Mouse (Mus musculus) stomach, embryonic 15.5 days (tissue): ENCODE measurements around the gene Ifitm10. TPM values are rescaled to one million over a fixed set of nuclear protein-coding genes. Genes with fewer than 3 reads are reported as not detected.

ENCODE experiments used
- ATAC-seq: fragments of 200-750 bp; cut with Nextera tagmentation; 2 replicates; pipeline ENCODE4 v1.8.0; 2017; ENCODE audit warnings: low read depth, moderate number of reproducible peaks, moderate TSS enrichment; ENCODE audit not compliant: insufficient read depth, low FRiP score
- H3K27ac ChIP-seq: fragments of 300-500 bp; sonication (generic); 2 replicates; pipeline ENCODE4 v1.5.1; 2015; ENCODE audit warnings: mild to moderate bottlenecking, inconsistent platforms
- H3K27me3 ChIP-seq: fragments of 300-500 bp; sonication (generic); replicated peaks from 2 replicates; pipeline ENCODE4 v1.6.1; 2015; ENCODE audit warnings: inconsistent platforms
- H3K36me3 ChIP-seq: fragments of 300-500 bp; sonication (generic); 2 replicates; pipeline ENCODE4 v1.6.1; 2015; ENCODE audit warnings: inconsistent platforms
- H3K4me1 ChIP-seq: fragments of 300-500 bp; sonication (generic); 2 replicates; pipeline ENCODE4 v1.6.1; 2015; ENCODE audit warnings: inconsistent platforms
- H3K4me2 ChIP-seq: fragments of 300-500 bp; sonication (generic); 2 replicates; pipeline ENCODE4 v1.6.1; 2015; ENCODE audit warnings: mild to moderate bottlenecking, inconsistent platforms
- H3K4me3 ChIP-seq: fragments of 300-500 bp; sonication (generic); replicated peaks from 2 replicates; pipeline ENCODE4 v1.5.1; 2015; ENCODE audit warnings: inconsistent platforms
- H3K9ac ChIP-seq: fragments of 300-500 bp; sonication (generic); 2 replicates; pipeline ENCODE4 v1.6.1; 2015; ENCODE audit warnings: inconsistent platforms
- H3K9me3 ChIP-seq: fragments of 300-500 bp; sonication (generic); 2 replicates; pipeline ENCODE4 v1.6.1; 2016; ENCODE audit warnings: inconsistent platforms
- whole genome bisulfite sequencing: fragments of 180-500 bp; shearing (Covaris S2); methylation state at CpG from one replicate; pipeline ENCODE4 v1.1.7; 2015; 5-methylcytosine and 5-hydroxymethylcytosine counted together
- polyA plus RNA-seq: library from polyadenylated mRNA; unstranded; fragments of >200 nt; fragmentation: Nextera tagmentation; extraction: Ambion mirVana; gene quantifications from 2 replicates; pipeline ENCODE4 v1.2.1, GENCODE M21; 2015

Gene Ifitm10
- polyA plus RNA-seq, 1 experiment from 2014 or later = 2.8 TPM

DNA sequence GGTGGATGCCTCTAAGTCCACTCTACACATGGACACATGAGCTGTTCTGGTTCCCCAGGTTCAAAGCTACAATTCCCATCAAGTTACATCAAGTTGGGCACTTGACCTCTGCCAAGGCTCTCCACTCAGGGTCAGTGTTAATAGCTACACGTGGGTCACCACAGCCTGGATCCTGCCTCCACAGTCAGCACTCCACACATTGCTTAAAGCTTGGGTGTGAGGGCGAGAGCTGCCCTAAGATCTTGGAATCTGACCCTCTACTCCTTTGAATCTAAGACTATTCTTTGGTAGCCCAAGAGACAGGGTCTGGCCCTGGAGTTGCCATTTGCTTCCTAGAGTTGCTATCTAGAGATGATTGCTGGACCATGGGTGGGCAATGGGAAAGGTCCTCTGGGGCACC, 15.2 kb upstream of the Ifitm10 start:
- no peak overlapping the region for H3K4me3 ChIP-seq
- H3K9ac ChIP-seq = no peak overlapping the region
- peaks cover 11% of the 10 kb centered on the region; the same call in 1 of the 2 replicates for H3K36me3 ChIP-seq
- no peak for ATAC-seq
- no peaks in the 10 kb centered on the region for H3K27me3 ChIP-seq
- H3K4me1 ChIP-seq = peaks cover 22% of the 10 kb centered on the region
- H3K9me3 ChIP-seq = no peaks in the 10 kb centered on the region
- 93% methylated on average over 2 of the region's 2 CpGs for WGBS
- 0 out of 2 replicates have a peak overlapping the region, but pooled peaks have one; percentile 74 for H3K27ac ChIP-seq
- no peak overlapping the region for H3K4me2 ChIP-seq

DNA sequence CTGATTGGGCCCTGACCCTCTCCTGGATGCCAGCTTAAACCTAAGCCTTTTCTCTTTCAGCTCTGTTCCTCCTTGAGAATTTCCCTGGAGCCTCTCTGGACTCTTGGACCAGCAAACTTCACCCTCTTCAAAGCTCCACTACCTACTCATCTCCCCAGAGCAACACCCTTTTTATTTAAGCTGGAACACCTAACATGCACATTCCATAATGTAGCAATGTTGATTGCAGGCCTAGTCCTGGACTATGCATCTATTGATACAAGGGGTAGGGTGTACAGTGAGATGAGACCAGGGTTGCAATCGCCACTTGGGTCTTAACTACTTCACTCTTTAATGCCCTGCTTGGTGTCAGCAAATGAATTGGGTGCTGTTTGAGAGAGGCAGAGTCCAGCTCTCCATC, 14.6 kb upstream of the Ifitm10 start:
- Histone ChIP-seq H3K9ac (no peak overlapping the region), H3K9me3 (no peaks in the 10 kb centered on the region), H3K27me3 (no peaks in the 10 kb centered on the region), H3K27ac (peak overlapping the region; percentile 74), H3K4me3 (peak overlapping the region; percentile 85), H3K36me3 (peaks cover 15% of the 10 kb centered on the region), H3K4me1 (peaks cover 17% of the 10 kb centered on the region), H3K4me2 (peak overlapping the region; percentile 78)
- ATAC-seq = no peak
- WGBS = 91% methylated on average over 1 of the region's 1 CpGs

DNA sequence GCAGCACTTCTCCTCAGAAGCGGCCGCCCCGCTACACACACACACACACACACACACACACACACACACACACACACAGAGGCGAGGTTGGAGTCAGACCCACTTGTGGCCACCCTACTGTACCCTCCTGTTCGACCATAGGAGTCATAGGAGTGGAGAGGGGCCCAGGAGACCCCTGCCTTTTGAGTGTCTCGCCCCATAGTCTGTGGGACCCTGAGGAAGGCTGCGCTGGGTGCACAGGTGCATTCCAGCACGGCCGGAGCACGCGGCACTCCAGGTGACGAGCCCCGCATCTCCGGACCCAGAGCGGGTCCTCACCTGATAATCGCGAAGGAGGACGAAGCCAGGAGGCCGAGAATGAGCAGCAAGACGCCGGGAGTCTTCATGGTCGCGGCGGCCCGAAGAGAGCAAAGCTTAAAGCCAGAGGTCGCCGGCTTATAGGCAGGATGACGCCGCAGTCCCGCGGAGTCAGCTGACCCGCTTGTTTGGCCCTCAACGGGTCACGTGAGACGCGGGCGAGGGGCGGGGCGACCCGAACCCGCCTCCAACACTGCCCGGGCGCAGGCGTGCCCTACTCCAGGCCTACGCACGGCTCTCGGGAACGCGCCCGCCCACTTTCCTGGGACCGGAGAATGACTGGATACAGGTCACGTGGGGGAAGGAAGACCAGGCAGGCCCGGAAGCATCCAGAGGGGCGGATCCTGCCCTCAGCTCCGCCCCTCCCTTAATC, 14.0 kb upstream of the Ifitm10 start, which contains the start of gene Ctsd:
Gene Ctsd (minus strand): TSS at position 620 of the 730 bp plus-strand sequence.
- ATAC-seq = peak; percentile 96
- Histone ChIP-seq H3K27me3 (no peaks in the 10 kb centered on the region), H3K9me3 (no peaks in the 10 kb centered on the region), H3K27ac (peak within 1 kb of the TSS; percentile 74), H3K9ac (peak within 1 kb of the TSS; percentile 78), H3K4me1 (peaks cover 17% of the 10 kb centered on the region), H3K4me2 (peak within 1 kb of the TSS; percentile 78), H3K4me3 (peak within 1 kb of the TSS; percentile 85), H3K36me3 (peaks cover 19% of the 10 kb centered on the region)
- under 1% methylated on average over 52 of the region's 55 CpGs for WGBS

DNA sequence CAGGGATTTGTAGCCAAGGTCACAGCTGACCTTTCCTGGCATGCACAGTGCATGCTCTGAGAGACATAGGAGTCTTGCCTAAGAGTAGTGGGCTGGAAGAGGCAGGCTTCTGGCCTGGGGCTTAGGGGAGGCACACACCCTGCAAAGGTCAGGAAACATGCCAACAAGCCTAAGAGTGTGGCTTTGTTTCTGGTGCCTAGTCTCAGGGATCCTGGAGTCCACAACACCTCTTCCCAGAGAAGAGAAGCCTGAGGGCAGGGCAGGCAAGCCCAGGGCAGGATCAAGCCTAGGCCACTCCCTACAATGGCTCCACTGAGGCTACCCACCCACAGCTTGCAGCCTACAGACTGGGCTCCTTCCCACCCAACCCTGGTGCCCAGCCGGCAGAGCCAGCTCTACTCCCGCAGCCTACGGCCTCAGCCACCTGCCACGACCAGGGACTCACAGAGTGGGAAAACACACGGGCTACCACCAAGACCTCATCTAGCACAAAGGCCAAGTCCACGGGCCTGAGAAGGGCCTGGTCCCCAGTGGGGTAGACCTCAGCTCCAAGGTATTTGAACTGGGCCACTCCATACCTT, 13.2 kb upstream of the Ifitm10 start:
- ATAC-seq = 0 out of 2 replicates have a peak, but pooled peaks have one; percentile 25
- 53% methylated on average over 6 of the region's 6 CpGs for WGBS

DNA sequence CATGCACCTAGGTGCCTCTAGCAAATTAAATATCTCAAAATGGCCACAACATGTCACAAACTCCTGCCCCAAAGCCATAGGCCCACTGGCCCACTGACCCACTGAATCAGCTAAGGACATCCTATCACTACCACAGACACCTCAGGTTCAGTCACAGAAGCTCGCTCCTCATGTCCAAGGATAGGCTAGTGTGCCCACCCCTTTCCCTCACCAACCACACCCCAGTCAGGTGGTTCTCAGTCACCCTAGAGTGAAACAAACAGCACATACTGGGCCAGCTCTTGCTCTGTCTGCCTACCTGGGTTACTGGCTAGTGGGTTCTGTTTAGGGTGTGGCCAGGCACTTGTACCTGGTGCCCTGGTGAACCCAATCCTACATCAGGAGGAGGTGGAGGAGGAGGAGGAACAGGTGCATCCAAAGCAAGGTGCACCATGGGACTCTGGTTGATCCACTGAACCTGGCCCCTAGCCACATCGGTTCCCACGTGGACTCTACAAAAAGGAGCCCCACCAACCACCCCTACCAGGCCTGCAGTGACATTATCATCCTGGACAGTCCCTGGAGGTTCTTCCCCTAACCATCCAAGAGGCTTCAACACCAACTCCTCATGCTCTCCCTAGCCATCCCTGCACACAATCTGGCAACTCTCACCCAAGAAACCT, 12.3 kb upstream of the Ifitm10 start:
- H3K27ac ChIP-seq = no peak overlapping the region
- 87% methylated on average over 3 of the region's 3 CpGs for WGBS
- peak overlapping the region; percentile 85 for H3K4me3 ChIP-seq
- H3K4me1 ChIP-seq = peaks cover 17% of the 10 kb centered on the region
- H3K9ac ChIP-seq = no peak overlapping the region
- no peaks in the 10 kb centered on the region for H3K9me3 ChIP-seq
- no peaks in the 10 kb centered on the region for H3K27me3 ChIP-seq
- H3K4me2 ChIP-seq = peak overlapping the region; percentile 78
- ATAC-seq = no peak
- peaks cover 35% of the 10 kb centered on the region for H3K36me3 ChIP-seq

More for the DNA sequence above, 13.2 kb upstream of the Ifitm10 start:
- Histone ChIP-seq H3K4me2 (peak overlapping the region; percentile 78), H3K9ac (peak overlapping the region; percentile 78), H3K4me1 (peaks cover 17% of the 10 kb centered on the region), H3K27ac (no peak overlapping the region), H3K27me3 (no peaks in the 10 kb centered on the region), H3K9me3 (no peaks in the 10 kb centered on the region), H3K36me3 (peaks cover 28% of the 10 kb centered on the region), H3K4me3 (peak overlapping the region; percentile 85)

DNA sequence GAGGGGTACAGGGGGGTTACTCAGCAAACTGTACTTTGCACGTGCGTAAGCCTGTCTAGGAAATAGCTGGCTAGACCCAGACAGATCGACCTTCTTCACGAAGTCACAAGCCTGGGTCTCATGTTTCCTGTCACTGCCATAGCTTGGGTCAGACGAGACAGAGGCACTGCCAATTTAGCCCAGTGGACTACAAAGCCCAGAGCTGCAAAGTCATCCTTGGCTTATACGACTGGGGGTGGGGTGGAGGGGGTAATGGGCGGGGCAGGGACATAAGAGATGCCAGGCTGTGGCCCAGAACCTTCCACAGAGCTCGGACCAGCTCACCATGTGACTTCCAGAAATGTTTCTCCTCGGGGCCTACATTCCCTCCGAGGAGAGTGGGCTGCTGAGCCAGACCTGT, 10.8 kb upstream of the Ifitm10 start:
- WGBS = 82% methylated on average over 10 of the region's 10 CpGs
- Histone ChIP-seq H3K27ac (no peak overlapping the region), H3K4me1 (peaks cover 17% of the 10 kb centered on the region), H3K9ac (no peak overlapping the region), H3K27me3 (no peaks in the 10 kb centered on the region), H3K4me2 (no peak overlapping the region), H3K4me3 (no peak overlapping the region), H3K36me3 (peaks cover 50% of the 10 kb centered on the region), H3K9me3 (no peaks in the 10 kb centered on the region)
- no peak for ATAC-seq

DNA sequence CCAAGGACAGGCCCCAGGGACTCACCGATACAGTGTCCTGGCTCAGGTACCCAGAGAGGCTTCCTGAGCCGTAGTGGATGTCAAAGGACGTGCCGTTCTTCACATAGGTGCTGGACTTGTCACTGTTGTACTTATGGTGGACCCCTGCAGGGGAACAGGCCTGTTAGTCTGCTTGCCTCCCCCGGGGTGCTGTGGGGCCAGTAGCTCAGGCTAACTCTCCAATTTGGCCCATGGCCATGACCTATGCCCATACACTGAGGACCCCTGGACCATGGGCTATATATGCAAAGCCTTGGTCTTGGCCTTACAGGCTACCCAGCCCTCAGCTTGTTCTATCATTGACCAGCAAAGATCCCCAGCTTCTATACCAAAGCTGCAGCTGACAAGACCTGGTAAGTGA, 9.0 kb upstream of the Ifitm10 start, which contains the start of gene Gm49369:
Gene Gm49369 (minus strand): TSS at position 101 of the 400 bp plus-strand sequence.
- Histone ChIP-seq H3K4me3 (no peak within 1 kb of the TSS), H3K36me3 (peaks cover 65% of the 10 kb centered on the region), H3K9me3 (no peaks in the 10 kb centered on the region), H3K4me1 (peaks cover 21% of the 10 kb centered on the region), H3K4me2 (no peak within 1 kb of the TSS), H3K9ac (no peak within 1 kb of the TSS), H3K27me3 (no peaks in the 10 kb centered on the region), H3K27ac (no peak within 1 kb of the TSS)
- no peak for ATAC-seq
- 96% methylated on average over 5 of the region's 5 CpGs for WGBS

DNA sequence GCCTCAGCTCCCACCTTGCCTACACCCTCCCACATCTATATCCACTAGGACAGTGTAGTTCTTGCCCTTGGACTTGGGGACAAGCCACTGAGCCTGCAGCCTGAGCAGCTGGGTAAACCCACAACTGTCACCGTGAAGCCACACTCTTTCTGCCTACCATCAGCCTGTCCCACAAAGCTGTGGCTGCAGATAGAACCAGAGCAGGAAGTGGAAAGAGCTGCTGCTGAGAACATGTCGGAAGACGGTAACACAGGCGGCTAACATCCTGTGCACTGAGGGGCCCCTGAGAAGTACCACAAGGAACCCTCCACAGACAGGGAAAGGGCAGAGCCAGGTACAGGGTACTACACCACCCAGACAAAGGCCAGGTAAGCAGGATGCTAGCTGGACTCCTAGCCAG, 7.6 kb upstream of the Ifitm10 start:
- H3K27ac ChIP-seq = no peak overlapping the region
- no peak overlapping the region for H3K4me3 ChIP-seq
- H3K9ac ChIP-seq = no peak overlapping the region
- H3K9me3 ChIP-seq = no peaks in the 10 kb centered on the region
- ATAC-seq = no peak
- peaks cover 12% of the 10 kb centered on the region for H3K4me1 ChIP-seq
- peaks cover 73% of the 10 kb centered on the region for H3K36me3 ChIP-seq
- WGBS = 74% methylated on average over 4 of the region's 4 CpGs
- H3K27me3 ChIP-seq = no peaks in the 10 kb centered on the region
- no peak overlapping the region for H3K4me2 ChIP-seq

DNA sequence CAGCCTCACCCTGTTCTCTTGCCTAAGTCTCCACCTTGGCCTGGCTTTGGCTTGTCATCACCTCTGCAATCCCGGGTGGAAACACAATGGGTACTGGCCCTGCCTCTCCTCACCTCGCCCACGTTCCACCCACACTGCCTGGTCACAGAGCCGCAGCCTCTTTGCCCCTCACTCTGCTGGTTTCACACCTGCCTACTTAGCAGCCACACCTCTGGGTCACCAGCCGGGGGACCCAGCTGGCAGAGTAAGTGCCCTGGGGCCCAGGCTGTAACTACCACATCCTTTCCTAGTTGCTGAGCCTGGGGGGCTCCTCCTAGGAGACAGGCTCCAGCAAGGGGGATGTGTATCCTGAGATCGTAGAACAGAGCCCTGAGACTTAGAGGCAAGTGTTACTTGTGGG, 5.6 kb upstream of the Ifitm10 start:
- Histone ChIP-seq H3K4me2 (no peak overlapping the region), H3K9ac (no peak overlapping the region), H3K9me3 (no peaks in the 10 kb centered on the region), H3K27ac (no peak overlapping the region), H3K4me3 (no peak overlapping the region), H3K27me3 (no peaks in the 10 kb centered on the region), H3K36me3 (peaks cover 72% of the 10 kb centered on the region), H3K4me1 (0 out of 2 replicates have a peak, but pooled peaks cover 4% of the 10 kb centered on the region)
- no peak for ATAC-seq
- WGBS = 66% methylated on average over 6 of the region's 6 CpGs

DNA sequence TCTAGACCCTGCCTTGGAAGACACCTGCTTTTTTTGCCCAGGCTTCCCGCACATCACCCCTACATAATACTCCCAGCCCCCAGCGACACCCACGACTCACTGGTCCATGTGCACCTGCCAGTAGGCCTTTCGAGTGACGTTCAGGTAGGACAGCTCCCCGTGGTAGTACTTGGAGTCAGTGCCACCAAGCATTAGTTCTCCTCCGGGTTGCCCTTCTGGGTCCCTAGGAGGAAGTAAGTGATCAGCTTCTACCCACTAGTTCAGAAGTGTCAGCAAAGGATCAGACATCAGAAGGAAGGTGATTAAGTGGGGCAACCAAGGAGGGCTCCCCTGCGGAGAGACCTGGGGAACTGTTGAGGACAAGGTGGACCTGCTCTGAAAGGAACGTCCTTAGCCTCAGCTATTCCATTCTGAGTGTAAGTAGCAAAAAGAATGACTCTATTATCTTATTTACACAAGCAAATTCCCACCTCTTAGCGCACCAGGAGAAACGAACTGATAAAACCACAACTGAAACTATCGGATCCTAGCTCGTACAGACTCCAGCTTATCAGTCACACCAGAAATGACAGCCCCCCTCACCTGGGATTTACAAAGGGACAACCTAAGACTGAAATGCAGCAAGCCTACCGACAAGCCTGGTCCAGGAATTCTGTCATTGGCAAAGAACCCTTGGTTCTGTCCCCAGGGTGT, 3.8 kb upstream of the Ifitm10 start:
- Histone ChIP-seq H3K27ac (0 out of 2 replicates have a peak overlapping the region, but pooled peaks have one; percentile 31), H3K9me3 (no peaks in the 10 kb centered on the region), H3K4me3 (no peak overlapping the region), H3K4me1 (0 out of 2 replicates have a peak, but pooled peaks cover 6% of the 10 kb centered on the region), H3K9ac (no peak overlapping the region), H3K4me2 (no peak overlapping the region), H3K36me3 (peaks cover 57% of the 10 kb centered on the region), H3K27me3 (peaks cover 8% of the 10 kb centered on the region)
- peak; percentile 64; the same call in 1 of the 2 replicates for ATAC-seq
- WGBS = 70% methylated on average over 14 of the region's 14 CpGs

DNA sequence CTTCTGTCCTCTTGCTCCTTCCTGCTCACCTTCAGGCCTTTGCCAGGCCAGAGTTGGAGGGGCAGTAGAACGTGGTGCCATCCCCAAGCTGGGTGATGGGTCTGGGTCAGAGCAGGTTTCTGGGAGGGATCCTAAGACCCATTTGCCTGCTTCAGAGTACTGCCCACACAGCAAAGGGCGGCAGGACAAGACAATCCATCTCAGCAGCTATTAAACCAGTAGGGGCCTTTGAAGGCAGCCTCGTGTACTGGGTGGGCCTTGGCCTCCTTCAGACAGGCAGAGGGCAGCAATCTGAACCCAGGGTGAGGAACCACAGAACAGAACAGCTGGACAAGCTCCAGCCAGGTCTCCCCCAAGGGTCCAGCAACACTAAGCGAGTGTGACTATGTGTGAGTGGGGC, 2.5 kb upstream of the Ifitm10 start:
- peaks cover 21% of the 10 kb centered on the region for H3K27me3 ChIP-seq
- no peak overlapping the region for H3K4me3 ChIP-seq
- no peak overlapping the region for H3K9ac ChIP-seq
- H3K4me2 ChIP-seq = no peak overlapping the region
- 71% methylated on average over 4 of the region's 4 CpGs for WGBS
- no peak for ATAC-seq
- H3K9me3 ChIP-seq = no peaks in the 10 kb centered on the region
- peaks cover 16% of the 10 kb centered on the region; the same call in 1 of the 2 replicates for H3K4me1 ChIP-seq
- H3K27ac ChIP-seq = no peak overlapping the region
- peaks cover 45% of the 10 kb centered on the region for H3K36me3 ChIP-seq
